Mouse (Mus musculus) CH12.LX (cell line): ENCODE results near the gene Mcemp1. TPM values are rescaled to one million over a fixed set of nuclear protein-coding genes. Genes with fewer than 3 reads are reported as not detected.
A peak's percentile ranks its signal among the peaks of the same experiment; 100 is the strongest.

Source experiments
- DNase-seq: peaks from one replicate; pipeline ENCODE4 v3.0.0-alpha.2; 2013; ENCODE audit errors: extremely low read depth
- H3K27ac ChIP-seq: 2 replicates; pipeline ENCODE4 v1.5.1; 2012; ENCODE audit warnings: low read depth, mild to moderate bottlenecking, control low read depth, moderate library complexity; ENCODE audit not compliant: insufficient read depth
- H3K27me3 ChIP-seq: replicated peaks from 2 replicates; pipeline ENCODE3; 2012; ENCODE audit warnings: inconsistent platforms
- H3K36me3 ChIP-seq, 2 experiments: replicated peaks in 1 of 2; 2 replicates each; pipeline versions ENCODE3 to v1.6.1; 2012; ENCODE audit warnings: inconsistent platforms in 1 of 2, low read length in 1 of 2, mild to moderate bottlenecking in 1 of 2, mixed read lengths in 1 of 2, moderate library complexity in 1 of 2; ENCODE audit not compliant: control insufficient read depth in 1 of 2, insufficient read depth in 1 of 2
- H3K4me1 ChIP-seq, 2 experiments: 2 replicates each; pipeline ENCODE4 v1.6.1; 2012; ENCODE audit warnings: inconsistent platforms in 1 of 2, moderate library complexity in 1 of 2; ENCODE audit not compliant: insufficient read depth in 2 of 2, control insufficient read depth in 1 of 2
- H3K4me2 ChIP-seq: 2 replicates; pipeline ENCODE4 v1.6.1; 2012; ENCODE audit warnings: low read depth, mild to moderate bottlenecking, control low read depth; ENCODE audit not compliant: poor library complexity, insufficient read depth, severe bottlenecking
- H3K4me3 ChIP-seq, 3 experiments: fragments of 150-350 bp in 1 of 3; sonication (generic) in 1 of 3; replicated peaks in 1 of 3; 2 replicates each; pipeline versions ENCODE3 to v1.5.1; 2011 to 2012; ENCODE audit warnings: low read depth in 2 of 3, low read length in 2 of 3, mild to moderate bottlenecking in 2 of 3, moderate library complexity in 2 of 3, control low read depth in 1 of 3, improper control_type of control experiment in 1 of 3, inconsistent platforms in 1 of 3, mixed read lengths in 1 of 3; ENCODE audit not compliant: poor library complexity in 1 of 3
- H3K79me2 ChIP-seq: replicated peaks from 2 replicates; pipeline ENCODE4 v1.6.1; 2012; ENCODE audit warnings: mild to moderate bottlenecking, moderate library complexity; ENCODE audit not compliant: control insufficient read depth, poor library complexity, insufficient read depth, severe bottlenecking; ENCODE audit errors: extremely low read depth
- H3K9ac ChIP-seq: 2 replicates; pipeline ENCODE4 v1.6.1; 2012; ENCODE audit warnings: low read depth, mild to moderate bottlenecking, control low read depth, moderate library complexity; ENCODE audit not compliant: insufficient read depth
- H3K9me3 ChIP-seq: replicated peaks from 2 replicates; pipeline ENCODE3; 2012; ENCODE audit warnings: low read length, inconsistent platforms, mixed read lengths
- CHD1 ChIP-seq: IDR thresholded peaks from 2 replicates; pipeline ENCODE4 v1.6.1; 2012; ENCODE audit warnings: low read depth, low read length, improper control_type of control experiment, inconsistent platforms
- CHD2 ChIP-seq: IDR thresholded peaks from 2 replicates; pipeline ENCODE4 v1.6.1; 2011; ENCODE audit warnings: low read length, improper control_type of control experiment
- CTCF ChIP-seq, 2 experiments: IDR thresholded peaks in 1 of 2; conservative IDR thresholded peaks in 1 of 2; 2 replicates each; pipeline ENCODE4 v1.5.1; 2011 to 2012; ENCODE audit warnings: low read depth in 2 of 2, low read length in 2 of 2, improper control_type of control experiment in 1 of 2, inconsistent platforms in 1 of 2, mild to moderate bottlenecking in 1 of 2, moderate library complexity in 1 of 2
- ELF1 ChIP-seq: IDR thresholded peaks from 2 replicates; pipeline ENCODE4 v1.6.1; 2014; ENCODE audit warnings: low read depth, mild to moderate bottlenecking, inconsistent platforms, low read length, improper control_type of control experiment
- EP300 ChIP-seq: IDR thresholded peaks from 2 replicates; pipeline ENCODE4 v1.6.1; 2011; ENCODE audit warnings: low read length, improper control_type of control experiment
- HCFC1 ChIP-seq: IDR thresholded peaks from 2 replicates; pipeline ENCODE4 v1.6.1; 2012; ENCODE audit warnings: low read depth, mild to moderate bottlenecking, inconsistent platforms, low read length, improper control_type of control experiment
- MAFK ChIP-seq: IDR thresholded peaks from 2 replicates; pipeline ENCODE4 v1.6.1; 2011; ENCODE audit warnings: low read length, improper control_type of control experiment; ENCODE audit not compliant: insufficient replicate concordance
- MAZ ChIP-seq: IDR thresholded peaks from 2 replicates; pipeline ENCODE4 v1.6.1; 2012; ENCODE audit warnings: low read depth, mild to moderate bottlenecking, inconsistent platforms, low read length, improper control_type of control experiment, moderate library complexity
- MYC ChIP-seq: IDR thresholded peaks from 2 replicates; pipeline ENCODE4 v1.6.1; 2011; ENCODE audit warnings: low read depth, mild to moderate bottlenecking, improper control_type of control experiment, low read length
- NELFE ChIP-seq: IDR thresholded peaks from 2 replicates; pipeline ENCODE4 v1.6.1; 2011; ENCODE audit warnings: low read depth, low read length, improper control_type of control experiment
- PAX5 ChIP-seq: IDR thresholded peaks from 2 replicates; pipeline ENCODE4 v1.6.1; 2012; ENCODE audit warnings: low read length, inconsistent platforms, mixed read lengths
- RAD21 ChIP-seq: IDR thresholded peaks from 2 replicates; pipeline ENCODE4 v1.6.1; 2011; ENCODE audit warnings: low read depth, mild to moderate bottlenecking, low read length, improper control_type of control experiment, moderate library complexity
- SMC3 ChIP-seq: IDR thresholded peaks from 2 replicates; pipeline ENCODE4 v1.6.1; 2011; ENCODE audit warnings: low read depth, low read length, improper control_type of control experiment
- USF2 ChIP-seq: conservative IDR thresholded peaks from 2 replicates; pipeline ENCODE4 v1.6.1; 2011; ENCODE audit warnings: low read depth, low read length, improper control_type of control experiment
- dilution Hi-C: fragments of 300-500 bp; cut with MboI; formaldehyde crosslinking; loops from 2 replicates; pipeline ENCODE4 v1.14.3; 2020; ENCODE audit warnings: low sequenced_read_pairs; ENCODE audit not compliant: extremely low pct_unique_long_range_greater_than_20kb, extremely low pct_ligation_motif_present
- in situ Hi-C: fragments of 300-500 bp; cut with MboI; formaldehyde crosslinking; loops from 3 replicates; pipeline ENCODE4 v1.14.3; 2019; ENCODE audit warnings: low sequenced_read_pairs, low pct_ligation_motif_present, low pct_unique_long_range_greater_than_20kb, mixed read lengths
- polyA plus RNA-seq: library from polyadenylated mRNA; unstranded; fragments of >175 nt; gene quantifications from 2 replicates; pipeline ENCODE4 v1.2.1, GENCODE M21; 2012; ENCODE audit warnings: low read depth; ENCODE audit not compliant: insufficient read length
- total RNA-seq, 2 experiments: library from RNA; depleted of rRNA; stranded (reverse); fragments of 300-350 nt in 1 of 2; fragments of >200 nt in 1 of 2; gene quantifications; 2 replicates each; pipeline ENCODE4 v1.2.3; 2012 to 2014

The Mcemp1 gene
- total and polyA plus RNA-seq, 3 experiments, result 0.36 to 0.39 TPM; not detected in 1

DNA sequence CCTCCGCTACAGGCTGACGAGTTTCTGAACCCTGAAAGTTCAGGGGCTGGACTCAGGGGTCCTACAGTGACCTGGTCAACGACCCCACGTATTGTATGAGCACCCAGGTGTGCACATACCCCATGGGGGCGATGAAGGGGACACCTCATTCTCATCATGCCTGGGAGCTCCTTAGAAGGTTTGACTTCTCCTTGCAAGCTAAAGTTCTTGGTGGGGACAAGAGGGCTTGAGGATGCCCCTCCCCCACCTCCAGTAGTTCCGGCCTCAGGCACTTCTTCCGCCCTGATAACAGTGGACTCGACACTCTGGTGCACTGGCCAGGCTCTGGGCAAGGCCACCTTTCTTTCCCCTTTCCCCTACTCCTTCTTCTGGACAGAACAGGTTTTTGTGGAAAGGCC, 34.1 kb upstream of the Mcemp1 start:
- Histone ChIP-seq H3K27ac (peak overlapping the region; percentile 47; the same call in 1 of the 2 replicates), H3K9ac (peak overlapping the region; percentile 85), H3K4me1 (peaks cover 7 to 34% of the 10 kb centered on the region in 2 experiments), H3K36me3 (peaks cover 34 to 43% of the 10 kb centered on the region in 2 experiments), H3K4me3 (peak overlapping the region; percentile 91 to 98 (median 97)), H3K27me3 (peaks cover 2% of the 10 kb centered on the region), H3K4me2 (peak overlapping the region; percentile 39), H3K79me2 (peaks cover 16% of the 10 kb centered on the region), H3K9me3 (no peaks in the 10 kb centered on the region)
- dilution Hi-C loops, result no loop called here
- peak; percentile 56 for DNase-seq
- in situ Hi-C loops, result no loop called here
- TF ChIP-seq HCFC1 (peak; percentile 27; the same call in 1 of the 2 replicates), CHD2 (peak; percentile 80; the same call in 1 of the 2 replicates), MAFK (no peak), ELF1 (peak; percentile 71), PAX5 (no peak)

DNA sequence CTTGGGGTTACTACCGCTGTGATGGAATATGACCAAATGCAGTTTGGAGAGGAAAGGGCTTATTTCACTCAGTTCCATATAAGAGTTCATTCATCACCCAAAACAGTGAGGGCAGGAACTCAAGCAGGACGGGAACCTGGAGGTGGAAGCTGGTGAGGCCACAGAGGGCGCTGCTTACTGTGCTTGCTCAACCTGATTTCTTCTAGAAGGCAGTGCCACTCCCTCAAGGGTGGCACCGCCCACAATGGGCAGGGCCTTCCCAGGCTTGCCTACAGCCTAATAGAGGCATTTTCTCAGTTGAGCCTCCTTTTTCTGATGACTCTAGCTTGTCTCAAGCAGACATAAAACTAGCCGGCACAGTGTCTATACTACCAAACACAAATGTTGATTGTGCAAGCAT, 19.8 kb upstream of the Mcemp1 start:
- Histone ChIP-seq H3K27ac (no peak overlapping the region), H3K9ac (no peak overlapping the region), H3K9me3 (no peaks in the 10 kb centered on the region), H3K79me2 (no peaks in the 10 kb centered on the region)
- in situ Hi-C loops, result no loop called here
- peak in 1 of 2 experiments; percentile 68; a peak in 2 of 4 replicates for TF ChIP-seq CTCF (conservative IDR thresholded peaks at IDR 0.05 in 1 of 2, IDR thresholded peaks at IDR 0.05 in 1 of 2; ENCODE audit: low read depth in 2 of 2, low read length in 2 of 2)
- TF ChIP-seq SMC3, result peak; percentile 49
- TF ChIP-seq RAD21, result peak; percentile 67
- TF ChIP-seq MYC, result no peak
- TF ChIP-seq, all 38 proteins: peak for 3
- Histone ChIP-seq H3K4me3 (no peak overlapping the region), H3K27me3 (no peaks in the 10 kb centered on the region), H3K4me2 (no peak overlapping the region), H3K36me3 (peaks cover 17 to 25% of the 10 kb centered on the region in 2 experiments), H3K4me1 (peaks cover 0 to 13% of the 10 kb centered on the region in 2 experiments; a peak in 2 of 4 replicates)
- peak; percentile 75 for DNase-seq
- dilution Hi-C loops, result no loop called here

DNA sequence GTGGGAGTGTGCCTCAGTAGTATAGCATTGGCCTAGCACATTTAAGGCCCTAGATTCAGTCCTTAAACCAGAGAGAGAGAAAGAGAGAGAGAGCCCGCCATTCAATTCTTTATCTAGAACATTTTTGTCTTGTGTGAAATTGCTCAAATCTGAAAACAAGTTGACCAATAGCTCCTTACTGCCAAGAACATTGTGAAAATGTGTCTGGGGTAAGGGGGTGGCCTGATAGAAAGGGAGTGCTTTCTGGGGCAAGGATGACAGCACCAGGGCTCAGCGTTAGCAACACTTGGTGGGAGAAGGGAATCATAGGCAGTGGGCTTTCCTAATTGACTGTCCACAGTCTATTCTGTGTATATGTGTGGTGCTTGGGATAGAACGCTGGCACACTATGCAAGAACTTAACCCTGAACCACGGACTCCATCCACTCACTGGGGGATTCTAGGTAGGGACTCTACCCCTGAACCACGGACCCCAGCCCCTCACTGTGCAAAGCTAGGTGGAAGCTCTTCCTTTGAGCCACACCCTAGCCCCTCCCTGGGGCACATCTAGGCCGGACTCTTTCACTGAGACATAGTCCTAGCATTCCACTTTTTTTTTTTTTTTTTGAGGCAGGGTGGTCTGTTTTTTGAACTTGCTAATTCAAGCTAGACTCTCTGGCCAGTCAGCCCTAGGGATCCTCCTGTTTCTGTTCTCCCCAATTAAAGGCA, 18.6 kb upstream of the Mcemp1 start:
- in situ Hi-C loops (no loop called here), dilution Hi-C loops (no loop called here)
- no peak for DNase-seq
- Histone ChIP-seq H3K79me2 (no peaks in the 10 kb centered on the region), H3K27me3 (no peaks in the 10 kb centered on the region), H3K36me3 (peaks cover 6 to 13% of the 10 kb centered on the region in 2 experiments), H3K4me1 (peaks cover 0 to 13% of the 10 kb centered on the region in 2 experiments; a peak in 2 of 4 replicates), H3K4me3 (no peak overlapping the region), H3K27ac (no peak overlapping the region), H3K9me3 (no peaks in the 10 kb centered on the region), H3K4me2 (no peak overlapping the region), H3K9ac (no peak overlapping the region)
- TF ChIP-seq RAD21, result no peak
- TF ChIP-seq CHD1, result no peak
- TF ChIP-seq MAZ, result no peak
- TF ChIP-seq EP300, result no peak
- no peak for TF ChIP-seq USF2
- TF ChIP-seq NELFE, result no peak
